Mouse (Mus musculus) kidney, adult 18-20 months (tissue): ENCODE results near the gene Nthl1.

Experiments used
- DNase-seq: peaks from one replicate; pipeline ENCODE4 v3.0.0; 2021

Gene Nthl1

GRCm38 (mm10) chr17:24632167-24632812, at the start of gene Nthl1, which contains the start of gene Tsc2:
TSS of gene Nthl1 (plus strand) at chr17:24632680.
TSS of gene Tsc2 (minus strand) at chr17:24632630.
- peak; percentile 85 for DNase-seq

GRCm38 (mm10) chr17:24583599-24584460, 48.6 kb upstream of the Nthl1 start:
- no peak for DNase-seq

- DNase-seq, result no peak
These were observed 48.0 kb upstream of the Nthl1 start for GRCm38 (mm10) chr17:24584520-24584919.

GRCm38 (mm10) chr17:24586532-24586931, 45.9 kb upstream of the Nthl1 start:
- no peak for DNase-seq

GRCm38 (mm10) chr17:24590943-24591342, 41.5 kb upstream of the Nthl1 start:
- no peak for DNase-seq

- DNase-seq, result no peak
These were observed 40.8 kb upstream of the Nthl1 start for GRCm38 (mm10) chr17:24591695-24592094.

- DNase-seq, result no peak
These were observed 39.2 kb upstream of the Nthl1 start for GRCm38 (mm10) chr17:24593248-24593647.

GRCm38 (mm10) chr17:24593992-24594890, 38.2 kb upstream of the Nthl1 start:
- no peak for DNase-seq

- no peak for DNase-seq
These were observed 37.1 kb upstream of the Nthl1 start for GRCm38 (mm10) chr17:24595126-24596072.

- DNase-seq, result no peak
These were observed 36.4 kb upstream of the Nthl1 start for GRCm38 (mm10) chr17:24596073-24596466.

- DNase-seq, result no peak
These were observed 35.9 kb upstream of the Nthl1 start for GRCm38 (mm10) chr17:24596471-24597183.

GRCm38 (mm10) chr17:24597989-24598388, 34.5 kb upstream of the Nthl1 start:
- no peak for DNase-seq

- DNase-seq, result no peak
These were observed 32.0 kb upstream of the Nthl1 start for GRCm38 (mm10) chr17:24600502-24600901.

GRCm38 (mm10) chr17:24603961-24604360, 28.5 kb upstream of the Nthl1 start:
- DNase-seq, result no peak

- DNase-seq, result no peak
These were observed 27.9 kb upstream of the Nthl1 start for GRCm38 (mm10) chr17:24604557-24604956.

GRCm38 (mm10) chr17:24608370-24608769, 24.1 kb upstream of the Nthl1 start:
- DNase-seq, result no peak

GRCm38 (mm10) chr17:24608874-24609273, 23.6 kb upstream of the Nthl1 start:
- no peak for DNase-seq

GRCm38 (mm10) chr17:24610711-24611110, 21.8 kb upstream of the Nthl1 start:
- no peak for DNase-seq

- DNase-seq, result no peak
These were observed 14.8 kb upstream of the Nthl1 start for GRCm38 (mm10) chr17:24617561-24618194.

GRCm38 (mm10) chr17:24625472-24625871, 7.0 kb upstream of the Nthl1 start:
- no peak for DNase-seq

- peak; percentile 87 for DNase-seq
These were observed 3.8 kb upstream of the Nthl1 start for GRCm38 (mm10) chr17:24628646-24629045.
